Mouse (Mus musculus) mouse trophoblast stem cell (cell line): ENCODE results near the gene Prss22.
"Not testable (repeated sequence)": the region's sequence is repeated elsewhere in the genome, so short reads cannot be mapped to it uniquely, and the experiment has no call there.

Source experiments
- in situ Hi-C, 2 experiments: fragments of 300-500 bp; cut with MseI, MboI; formaldehyde crosslinking; loops; 2 replicates in 1 of 2; 3 replicates in 1 of 2; pipeline ENCODE4 v1.15.1; 2025

Gene Prss22

GRCm38 (mm10) chr17:23947486-23947885 is 50.4 kb downstream of the Prss22 start:
- in situ Hi-C loops: not testable (repeated sequence)
